Mouse (Mus musculus) forebrain, postnatal 0 days (tissue): ENCODE data around the gene Pts. TPM values are rescaled to one million over a fixed set of nuclear protein-coding genes. Genes with fewer than 3 reads are reported as not detected.

ENCODE experiments used
- ATAC-seq: fragments of 200-750 bp; cut with Nextera tagmentation; 2 replicates; pipeline ENCODE4 v1.8.0; 2017; ENCODE audit warnings: mild to moderate bottlenecking, moderate library complexity
- DNase-seq: peaks from one replicate; pipeline ENCODE4 v3.0.0-alpha.2; 2015
- H3K27ac ChIP-seq: fragments of 300-500 bp; sonication (generic); 2 replicates; pipeline ENCODE4 v1.5.1; 2014; ENCODE audit warnings: low read depth, mild to moderate bottlenecking, antibody characterized with exemption, low read length, moderate library complexity, mixed read lengths
- H3K27me3 ChIP-seq: fragments of 300-500 bp; sonication (generic); 2 replicates; pipeline ENCODE4 v1.6.1; 2014; ENCODE audit warnings: mild to moderate bottlenecking, low read length, mixed read lengths; ENCODE audit not compliant: insufficient read depth
- H3K36me3 ChIP-seq: fragments of 300-500 bp; sonication (generic); 2 replicates; pipeline ENCODE4 v1.6.1; 2014; ENCODE audit warnings: mild to moderate bottlenecking, moderate library complexity; ENCODE audit not compliant: insufficient read depth
- H3K4me1 ChIP-seq: fragments of 300-500 bp; sonication (generic); 2 replicates; pipeline ENCODE4 v1.6.1; 2014; ENCODE audit warnings: antibody characterized with exemption; ENCODE audit not compliant: insufficient read depth
- H3K4me2 ChIP-seq: fragments of 300-500 bp; sonication (generic); 2 replicates; pipeline ENCODE4 v1.6.1; 2014; ENCODE audit warnings: low read depth, mild to moderate bottlenecking, moderate library complexity
- H3K4me3 ChIP-seq: fragments of 300-500 bp; sonication (generic); 2 replicates; pipeline ENCODE4 v1.5.1; 2014; ENCODE audit warnings: low read depth, low read length, mixed read lengths
- H3K9ac ChIP-seq: fragments of 300-500 bp; sonication (generic); 2 replicates; pipeline ENCODE4 v1.6.1; 2014; ENCODE audit warnings: mild to moderate bottlenecking
- H3K9me3 ChIP-seq: fragments of 300-500 bp; sonication (generic); 2 replicates; pipeline ENCODE4 v1.6.1; 2016; ENCODE audit warnings: low read length
- CTCF ChIP-seq: sonication (generic); IDR thresholded peaks from 2 replicates; pipeline ENCODE4 v1.5.1; 2016; ENCODE audit warnings: antibody characterized with exemption, control low read depth, low read depth
- WGBS: fragments of 180-500 bp; shearing (Covaris S2); extraction: QIAGEN DNeasy Blood & Tissue Kit; methylation state at CpG from one replicate; pipeline ENCODE4 v1.1.7; 2014; 5-methylcytosine and 5-hydroxymethylcytosine counted together
- polyA plus RNA-seq: library from polyadenylated mRNA; unstranded; fragments of >200 nt; fragmentation: Nextera tagmentation; extraction: Ambion mirVana; gene quantifications from 2 replicates; pipeline ENCODE4 v1.2.1, GENCODE M21; 2015
- total RNA-seq: library from RNA; depleted of rRNA; stranded (reverse); fragments of >200 nt; gene quantifications from 2 replicates; pipeline ENCODE4 v1.2.3, GENCODE M21; 2014

Gene Pts
- total and polyA plus RNA-seq, 2 experiments from 2014 or later, result 83.7 to 112 TPM

GRCm38 (mm10) chr9:50547859-50548478 lies 19.4 kb upstream of the Pts start:
- H3K36me3 ChIP-seq, result no peaks in the 10 kb centered on the region
- WGBS, result 61% methylated on average over 5 of the region's 5 CpGs
- DNase-seq (no peak), ATAC-seq (no peak)
- H3K9me3 ChIP-seq, result no peaks in the 10 kb centered on the region
- H3K27ac ChIP-seq, result no peak overlapping the region
- no peaks in the 10 kb centered on the region for H3K4me1 ChIP-seq
- TF ChIP-seq CTCF, result no peak
- no peaks in the 10 kb centered on the region for H3K27me3 ChIP-seq
- no peak overlapping the region for H3K4me3 ChIP-seq
- no peak overlapping the region for H3K9ac ChIP-seq
- H3K4me2 ChIP-seq, result no peak overlapping the region

DNA sequence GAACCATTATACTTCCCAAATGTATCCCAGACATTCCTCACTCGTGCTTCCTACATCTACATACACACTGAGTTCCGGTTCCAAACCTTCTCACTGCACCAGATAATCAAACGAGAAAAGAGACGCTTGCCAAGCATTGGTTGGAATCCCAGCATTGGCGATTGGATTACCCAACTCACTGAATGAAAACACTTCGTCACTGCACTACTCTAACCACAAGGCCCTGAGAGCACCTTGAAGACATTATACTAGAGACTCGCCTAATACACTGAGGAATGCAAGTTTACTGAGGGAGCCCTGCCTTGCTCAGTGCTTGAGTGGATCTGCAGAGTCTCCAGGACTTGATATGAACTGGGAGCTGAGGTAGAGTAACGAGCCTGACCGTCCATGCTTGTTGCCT lies 13.9 kb upstream of the Pts start:
- Histone ChIP-seq H3K9ac (no peak overlapping the region), H3K4me3 (no peak overlapping the region), H3K9me3 (no peaks in the 10 kb centered on the region), H3K4me1 (no peaks in the 10 kb centered on the region), H3K4me2 (no peak overlapping the region), H3K36me3 (no peaks in the 10 kb centered on the region), H3K27me3 (no peaks in the 10 kb centered on the region), H3K27ac (no peak overlapping the region)
- 70% methylated on average over 9 of the region's 9 CpGs for WGBS
- ATAC-seq, result no peak
- TF ChIP-seq CTCF, result no peak
- DNase-seq, result no peak

DNA sequence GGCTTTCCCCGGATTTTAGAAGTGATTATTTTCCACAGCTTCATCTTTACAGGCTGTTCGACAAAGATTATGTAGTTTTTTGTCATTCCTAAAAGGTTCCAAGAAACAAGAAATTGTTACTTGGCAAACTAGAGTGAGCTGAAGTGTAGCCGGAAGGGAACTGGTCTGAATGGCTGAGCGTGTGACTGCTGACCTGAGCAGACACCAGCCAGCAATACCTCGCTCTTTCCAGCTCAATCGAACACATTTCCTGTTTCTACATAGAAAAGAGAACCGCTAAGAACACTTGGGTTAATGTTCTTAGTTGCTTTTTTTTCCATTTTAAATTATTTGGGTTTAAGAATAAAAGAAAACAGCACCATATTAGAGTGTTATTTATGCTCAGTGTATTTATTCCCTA lies 11.6 kb upstream of the Pts start:
- TF ChIP-seq CTCF, result no peak
- H3K4me2 ChIP-seq, result peak overlapping the region; percentile 28
- no peak for ATAC-seq

DNA sequence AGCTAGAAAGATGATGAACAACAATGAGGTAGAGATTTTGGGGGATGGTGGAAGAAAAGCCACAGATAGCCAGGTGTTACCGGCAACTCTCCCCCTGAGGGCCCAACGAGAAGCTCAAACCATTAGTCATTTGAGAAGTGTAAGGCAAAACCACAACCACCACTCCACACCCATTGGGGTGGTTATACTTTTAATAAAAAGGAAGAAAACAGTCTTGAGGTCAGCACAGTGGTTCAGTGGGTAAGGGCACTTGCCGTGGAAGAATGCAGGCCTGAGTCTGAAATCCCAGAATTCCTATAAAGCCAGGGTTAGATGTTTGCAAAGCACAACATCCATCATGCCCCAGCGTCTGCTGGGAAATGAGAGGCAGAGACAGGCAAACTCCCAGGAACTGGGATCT lies 8.8 kb upstream of the Pts start:
- Histone ChIP-seq H3K36me3 (no peaks in the 10 kb centered on the region), H3K4me3 (no peak overlapping the region), H3K27ac (no peak overlapping the region), H3K4me2 (no peak overlapping the region), H3K27me3 (no peaks in the 10 kb centered on the region), H3K9ac (no peak overlapping the region), H3K9me3 (no peaks in the 10 kb centered on the region), H3K4me1 (no peaks in the 10 kb centered on the region)
- 88% methylated on average over 4 of the region's 4 CpGs for WGBS
- DNase-seq (no peak), ATAC-seq (no peak)
- no peak for TF ChIP-seq CTCF

More for the DNA sequence above, 11.6 kb upstream of the Pts start:
- no peak overlapping the region for H3K9ac ChIP-seq
- no peak overlapping the region for H3K27ac ChIP-seq
- no peaks in the 10 kb centered on the region for H3K9me3 ChIP-seq
- H3K36me3 ChIP-seq, result no peaks in the 10 kb centered on the region
- no peaks in the 10 kb centered on the region for H3K4me1 ChIP-seq
- WGBS, result 33% methylated on average over 7 of the region's 7 CpGs
- no peak for DNase-seq
- no peaks in the 10 kb centered on the region for H3K27me3 ChIP-seq
- H3K4me3 ChIP-seq, result no peak overlapping the region

- DNase-seq (no peak), ATAC-seq (no peak)
- Histone ChIP-seq H3K9me3 (no peaks in the 10 kb centered on the region), H3K27ac (no peak overlapping the region), H3K9ac (no peak overlapping the region), H3K27me3 (no peaks in the 10 kb centered on the region), H3K36me3 (no peaks in the 10 kb centered on the region), H3K4me1 (no peaks in the 10 kb centered on the region), H3K4me3 (no peak overlapping the region), H3K4me2 (no peak overlapping the region)
- no peak for TF ChIP-seq CTCF
- WGBS, result 86% methylated on average over 7 of the region's 7 CpGs
Observed at GRCm38 (mm10) chr9:50536603-50537135, 8.1 kb upstream of the Pts start.

DNA sequence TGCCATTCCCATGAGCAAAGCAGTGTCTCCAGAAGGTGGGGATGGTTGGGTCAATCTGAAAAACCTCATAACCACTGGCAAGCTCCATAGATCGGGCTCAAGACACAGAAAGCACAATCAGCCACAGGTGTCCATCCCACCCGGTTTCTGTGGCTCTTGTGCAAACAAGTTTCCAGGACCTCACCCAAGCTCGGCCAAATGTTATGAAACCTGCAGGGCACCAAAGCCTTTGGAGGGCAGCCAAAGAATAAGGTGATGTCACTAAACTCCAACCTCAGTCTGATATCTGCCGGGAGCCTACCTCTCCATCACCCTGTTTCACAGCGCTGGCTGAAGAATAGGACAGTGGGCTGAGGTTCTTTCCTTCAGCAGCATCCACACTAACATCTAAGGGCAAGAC lies 7.4 kb upstream of the Pts start:
- no peak for ATAC-seq
- DNase-seq, result no peak
- 82% methylated on average over 5 of the region's 5 CpGs for WGBS
- H3K4me2 ChIP-seq, result no peak overlapping the region
- no peak overlapping the region for H3K9ac ChIP-seq
- H3K36me3 ChIP-seq, result no peaks in the 10 kb centered on the region
- H3K4me1 ChIP-seq, result no peaks in the 10 kb centered on the region
- H3K4me3 ChIP-seq, result no peak overlapping the region
- TF ChIP-seq CTCF, result no peak
- no peak overlapping the region for H3K27ac ChIP-seq
- H3K9me3 ChIP-seq, result no peaks in the 10 kb centered on the region
- H3K27me3 ChIP-seq, result no peaks in the 10 kb centered on the region

DNA sequence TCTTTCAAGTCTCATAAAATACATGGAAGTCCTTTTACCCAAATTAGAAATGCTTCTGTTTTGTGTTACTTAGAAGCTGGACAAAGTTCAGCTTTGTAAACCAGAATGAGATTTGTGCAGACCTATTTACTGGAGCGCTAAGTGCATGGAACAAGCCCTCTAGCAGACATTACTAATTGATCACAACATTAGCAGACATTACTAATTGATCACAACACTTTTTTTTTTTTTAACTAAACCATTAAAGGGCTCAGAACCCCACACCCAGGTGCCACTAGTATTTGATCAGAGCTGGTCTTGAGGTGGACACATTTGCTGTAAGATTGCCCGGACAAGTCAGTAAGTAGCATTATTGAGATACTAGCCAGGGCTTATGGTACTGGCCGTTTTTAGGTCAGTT lies 5.3 kb upstream of the Pts start:
- Histone ChIP-seq H3K4me1 (no peaks in the 10 kb centered on the region), H3K27me3 (no peaks in the 10 kb centered on the region), H3K9me3 (no peaks in the 10 kb centered on the region), H3K4me3 (no peak overlapping the region), H3K4me2 (no peak overlapping the region), H3K9ac (no peak overlapping the region), H3K36me3 (no peaks in the 10 kb centered on the region), H3K27ac (no peak overlapping the region)
- no peak for TF ChIP-seq CTCF
- ATAC-seq (no peak), DNase-seq (no peak)
- WGBS, result 75% methylated on average over 3 of the region's 3 CpGs
